9 mouse cellular contexts compared by ENCODE assay signal in the genomic region with DNA sequence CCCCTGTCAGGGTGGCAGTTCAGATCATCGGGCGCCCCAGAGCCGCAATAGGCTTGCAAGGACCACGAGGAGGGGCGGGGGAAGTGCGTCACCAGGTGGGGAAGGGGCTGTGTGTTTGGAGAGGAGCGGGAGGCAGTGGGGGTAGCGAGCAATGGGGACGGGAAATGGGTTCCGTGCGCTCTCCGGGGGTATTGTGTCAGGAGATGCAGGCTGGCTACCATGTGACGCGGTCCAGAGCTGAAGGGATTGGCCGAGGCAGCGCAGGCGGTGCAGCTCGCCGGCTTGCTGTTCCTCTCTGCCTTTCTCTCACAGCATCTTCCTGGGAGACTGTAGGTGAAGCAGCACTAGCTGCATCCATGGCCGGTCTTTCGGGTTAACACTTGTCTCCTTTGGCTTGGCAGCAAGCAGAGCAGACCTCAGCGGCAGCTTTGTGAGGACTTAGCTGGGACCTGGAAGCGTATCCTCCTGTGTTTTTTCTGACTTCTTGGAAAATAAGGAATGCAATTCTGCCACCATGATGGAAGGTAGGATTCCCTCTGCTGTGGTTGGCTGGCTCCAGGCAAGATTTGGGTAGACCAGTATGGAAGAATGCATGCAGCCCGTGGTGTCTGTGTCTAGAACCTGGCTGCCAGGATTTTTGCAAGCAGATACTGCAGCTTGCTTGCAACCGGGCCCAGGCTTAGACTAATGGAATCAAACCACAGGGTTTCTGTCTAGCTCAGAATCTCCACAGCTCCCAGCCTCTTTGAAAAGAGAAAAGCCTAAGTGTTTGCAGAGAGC. TPM values are rescaled to one million over a fixed set of nuclear protein-coding genes. Genes with fewer than 3 reads are reported as not detected.
A peak's percentile ranks its signal among the peaks of the same experiment; 100 is the strongest.
DNase-seq lines count a peak whose midpoint lies in the region; ATAC-seq and TF ChIP-seq lines count a peak whose summit lies in the region.
"Had no signal": no experiment of that assay in that cellular context is flagged by ENCODE, and none has a peak within 500 bp of the region (broad histone marks: within the 10 kb centered on the region; RNA-seq: fewer than 3 reads in every experiment).

No protein-coding gene starts in this region.

- no peaks in the 10 kb centered on the region for H3K36me3 ChIP-seq in embryonic facial prominence, embryonic 11.5 days (replicated peaks; ENCODE audit: control insufficient read depth, insufficient read depth, low read depth, low read length)
- H3K36me3 ChIP-seq in heart, adult 2 months (ENCODE audit: control insufficient read depth, insufficient read depth, low read length) = no peaks in the 10 kb centered on the region
- no peaks in the 10 kb centered on the region for H3K36me3 ChIP-seq in limb, embryonic 10.5 days
- H3K36me3 ChIP-seq in midbrain, embryonic 10.5 days = no peaks in the 10 kb centered on the region
- H3K36me3 ChIP-seq in stomach, embryonic 15.5 days = no peaks in the 10 kb centered on the region

- no peak overlapping the region for H3K27ac ChIP-seq in embryonic facial prominence, embryonic 11.5 days (replicated peaks; ENCODE audit: low read depth, low read length)
- H3K27ac ChIP-seq in heart, adult 2 months = peak overlapping the region; percentile 19; the same call in 1 of the 2 replicates
- peak overlapping the region; percentile 88 for H3K27ac ChIP-seq in limb, embryonic 10.5 days
- H3K27ac ChIP-seq in midbrain, embryonic 10.5 days (replicated peaks) = peak overlapping the region; percentile 87
- peak overlapping the region; percentile 67; the same call in 1 of the 2 replicates for H3K27ac ChIP-seq in stomach, embryonic 15.5 days

- no peaks in the 10 kb centered on the region for H3K27me3 ChIP-seq in embryonic facial prominence, embryonic 11.5 days (ENCODE audit: control insufficient read depth, insufficient read depth, low read length)
- H3K27me3 ChIP-seq in heart, adult 2 months (ENCODE audit: control insufficient read depth, insufficient read depth, low read length) = no peaks in the 10 kb centered on the region
- H3K27me3 ChIP-seq in limb, embryonic 10.5 days (ENCODE audit: low read depth, poor library complexity, severe bottlenecking) = no peaks in the 10 kb centered on the region
- H3K27me3 ChIP-seq in midbrain, embryonic 10.5 days (ENCODE audit: low read depth, poor library complexity, severe bottlenecking) = peaks cover 12% of the 10 kb centered on the region; the same call in 1 of the 2 replicates
- no peaks in the 10 kb centered on the region for H3K27me3 ChIP-seq in stomach, embryonic 15.5 days (replicated peaks)
- H3K27me3 ChIP-seq: CH12.LX had no signal

- ATAC-seq in embryonic facial prominence, embryonic 11.5 days (replicated peaks; ENCODE audit: insufficient number of reproducible peaks, low FRiP score, low TSS enrichment, low read depth) = peak; percentile 97
- peak; percentile 87 for ATAC-seq in stomach, embryonic 15.5 days (ENCODE audit: insufficient read depth, low FRiP score, low read depth)

- peak overlapping the region; percentile 94 for H3K4me2 ChIP-seq in embryonic facial prominence, embryonic 11.5 days (ENCODE audit: low read depth, low read length)
- H3K4me2 ChIP-seq in stomach, embryonic 15.5 days = peak overlapping the region; percentile 99

- TF ChIP-seq EP300 in heart, adult 2 months (IDR thresholded peaks at IDR 0.05; ENCODE audit: insufficient read depth, low read depth, low read length) = no peak

- TF ChIP-seq CTCF in heart, adult 2 months (IDR thresholded peaks at IDR 0.05) = no peak

- intact Hi-C loops in heart, adult 2 months (cut with DNase I) = no loop called here

- peak; percentile 2 to 3 for DNase-seq in spleen, postnatal 36 days (ENCODE audit: low spot score in 2 of 2)
- no peak for DNase-seq in spleen, postnatal 4 days (ENCODE audit: low spot score in 2 of 2)
- DNase-seq in embryonic facial prominence, embryonic 11.5 days (ENCODE audit: low spot score) = peak; percentile 88
- DNase-seq in heart, adult 2 months = peak; percentile 63 to 65
- DNase-seq in kidney, adult 18-20 months = peak; percentile 19
- peak; percentile 84 for DNase-seq in limb, embryonic 10.5 days (ENCODE audit: low spot score)
- DNase-seq in midbrain, embryonic 10.5 days (ENCODE audit: low spot score) = peak; percentile 82

- peak overlapping the region; percentile 77 for H3K9ac ChIP-seq in embryonic facial prominence, embryonic 11.5 days (replicated peaks; ENCODE audit: low read length)
- H3K9ac ChIP-seq in heart, adult 2 months (ENCODE audit: low read depth, low read length) = peak overlapping the region; percentile 48; the same call in 1 of the 2 replicates
- H3K9ac ChIP-seq in stomach, embryonic 15.5 days = no peak overlapping the region

- 2% methylated on average over 24 of the region's 25 CpGs for WGBS in embryonic facial prominence, embryonic 11.5 days
- WGBS in heart, adult 2 months = 5% methylated on average over 25 of the region's 25 CpGs
- 3% methylated on average over 25 of the region's 25 CpGs for WGBS in limb, embryonic 10.5 days
- WGBS in midbrain, embryonic 10.5 days = 2% methylated on average over 25 of the region's 25 CpGs
- 2% methylated on average over 25 of the region's 25 CpGs for WGBS in stomach, embryonic 15.5 days

- TF ChIP-seq POLR2A in heart, adult 2 months (IDR thresholded peaks at IDR 0.05; ENCODE audit: insufficient read depth, low read depth, low read length) = no peak; the same call in 1 of the 2 replicates

- no peaks in the 10 kb centered on the region for H3K4me1 ChIP-seq in embryonic facial prominence, embryonic 11.5 days (ENCODE audit: control insufficient read depth, insufficient read depth, low read length)
- H3K4me1 ChIP-seq in heart, adult 2 months (ENCODE audit: control insufficient read depth, insufficient read depth, low read length) = no peaks in the 10 kb centered on the region
- H3K4me1 ChIP-seq in limb, embryonic 10.5 days = peaks cover 18% of the 10 kb centered on the region; the same call in 1 of the 2 replicates
- H3K4me1 ChIP-seq in midbrain, embryonic 10.5 days = peaks cover 17% of the 10 kb centered on the region
- H3K4me1 ChIP-seq in stomach, embryonic 15.5 days = peaks cover 6% of the 10 kb centered on the region; the same call in 1 of the 2 replicates

- H3K79me2 ChIP-seq in heart, adult 2 months (replicated peaks; ENCODE audit: control insufficient read depth, insufficient read depth, low read length) = no peaks in the 10 kb centered on the region

- no peaks in the 10 kb centered on the region for H3K9me3 ChIP-seq in embryonic facial prominence, embryonic 11.5 days (replicated peaks; ENCODE audit: control insufficient read depth, low read length)
- H3K9me3 ChIP-seq in limb, embryonic 10.5 days (replicated peaks) = no peaks in the 10 kb centered on the region
- no peaks in the 10 kb centered on the region for H3K9me3 ChIP-seq in midbrain, embryonic 10.5 days (replicated peaks)
- no peaks in the 10 kb centered on the region for H3K9me3 ChIP-seq in stomach, embryonic 15.5 days

- peak overlapping the region; percentile 49 for H3K4me3 ChIP-seq in embryonic facial prominence, embryonic 11.5 days (ENCODE audit: low read depth, low read length)
- peak overlapping the region; percentile 56 for H3K4me3 ChIP-seq in heart, adult 2 months
- H3K4me3 ChIP-seq in limb, embryonic 10.5 days = peak overlapping the region; percentile 73
- peak overlapping the region; percentile 75 for H3K4me3 ChIP-seq in midbrain, embryonic 10.5 days
- H3K4me3 ChIP-seq in stomach, embryonic 15.5 days (replicated peaks) = peak overlapping the region; percentile 57

RNA-seq across cellular contexts. Expression of gene Sgip1, which starts 19.1 kb away (rescaled TPM):
- polyA plus RNA-seq in embryonic facial prominence, embryonic 11.5 days (2014; fragmentation: Nextera tagmentation; extraction: Ambion mirVana) = 10.9 and 11.5 TPM in 2 replicates
- 1 to 10 TPM; 1.7 to 2.0 TPM for total RNA-seq in heart, adult 2 months (2021)
- polyA plus RNA-seq in heart, adult 2 months (2012; rRNA removed) = 0.57 and 0.70 TPM in 2 replicates
- polyA plus RNA-seq in limb, embryonic 10.5 days (2016; fragmentation: Nextera tagmentation; extraction: Ambion mirVana) = 6.2 and 6.9 TPM in 2 replicates
- 5.2 and 10.2 TPM in 2 replicates for polyA plus RNA-seq in midbrain, embryonic 10.5 days (2016; fragmentation: Nextera tagmentation; extraction: Ambion mirVana)
- polyA plus RNA-seq in stomach, embryonic 15.5 days (2015; fragmentation: Nextera tagmentation; extraction: Ambion mirVana) = 7.1 and 8.1 TPM in 2 replicates

Comparison
In these comparisons a context has a peak if more than half of its experiments do, and no peak if none do; other contexts are left out.
1. DNase-seq: peak in spleen, postnatal 36 days (2 of 2), embryonic facial prominence, embryonic 11.5 days (single experiment), heart, adult 2 months (2 of 2), kidney, adult 18-20 months (single experiment), limb, embryonic 10.5 days (single experiment) and midbrain, embryonic 10.5 days (single experiment); none in spleen, postnatal 4 days (0 of 2).
2. Peak in every context shown above with its lines, with median percentiles within 50 percentile points of each other: H3K4me3 ChIP-seq.